19 mouse cellular contexts compared by ENCODE assay signal in genomic region chr5:32693411-32693810, GRCm38 (mm10).
"Had no signal": no experiment of that assay in that cellular context is flagged by ENCODE, and none has a peak within 500 bp of the region (broad histone marks: within the 10 kb centered on the region; RNA-seq: fewer than 3 reads in every experiment).

No protein-coding gene starts in this region.

- H3K27ac ChIP-seq: lung, embryonic 15.5 days; midbrain, embryonic 10.5 days; midbrain, embryonic 12.5 days; neural tube, embryonic 13.5 days; neural tube, embryonic 15.5 days had no signal

- H3K4me1 ChIP-seq: lung, embryonic 15.5 days; midbrain, embryonic 10.5 days; midbrain, embryonic 12.5 days; neural tube, embryonic 13.5 days; neural tube, embryonic 15.5 days had no signal

- H3K27me3 ChIP-seq: lung, embryonic 15.5 days; midbrain, embryonic 12.5 days; neural tube, embryonic 13.5 days; neural tube, embryonic 15.5 days had no signal

- H3K36me3 ChIP-seq: lung, embryonic 15.5 days; midbrain, embryonic 10.5 days; midbrain, embryonic 12.5 days; neural tube, embryonic 13.5 days; neural tube, embryonic 15.5 days had no signal

- H3K4me2 ChIP-seq: lung, embryonic 15.5 days; midbrain, embryonic 12.5 days; neural tube, embryonic 13.5 days; neural tube, embryonic 15.5 days had no signal

- H3K4me3 ChIP-seq: lung, embryonic 15.5 days; midbrain, embryonic 10.5 days; midbrain, embryonic 12.5 days; myocyte; neural tube, embryonic 13.5 days; neural tube, embryonic 15.5 days had no signal

- ATAC-seq: midbrain, embryonic 16.5 days had no signal

- H3K9ac ChIP-seq: lung, embryonic 15.5 days; midbrain, embryonic 12.5 days; neural tube, embryonic 13.5 days; neural tube, embryonic 15.5 days had no signal

- DNase-seq: lung, adult 18-20 months; lung, postnatal 10 days; lung, postnatal 4 days; midbrain, embryonic 14.5 days; retina, postnatal 1 day; right cerebral cortex, adult 18-20 months; right cerebral cortex, postnatal 25 days; right cerebral cortex, postnatal 4 days; spleen, adult 18-20 months; thymus, adult 18-20 months; thymus, postnatal 14 days; thymus, postnatal 36 days had no signal

- H3K9me3 ChIP-seq: lung, embryonic 15.5 days; midbrain, embryonic 10.5 days; midbrain, embryonic 12.5 days; neural tube, embryonic 13.5 days; neural tube, embryonic 15.5 days had no signal
